Mouse (Mus musculus): ENCODE results near the gene Lnx1.

Gene Lnx1

DNA sequence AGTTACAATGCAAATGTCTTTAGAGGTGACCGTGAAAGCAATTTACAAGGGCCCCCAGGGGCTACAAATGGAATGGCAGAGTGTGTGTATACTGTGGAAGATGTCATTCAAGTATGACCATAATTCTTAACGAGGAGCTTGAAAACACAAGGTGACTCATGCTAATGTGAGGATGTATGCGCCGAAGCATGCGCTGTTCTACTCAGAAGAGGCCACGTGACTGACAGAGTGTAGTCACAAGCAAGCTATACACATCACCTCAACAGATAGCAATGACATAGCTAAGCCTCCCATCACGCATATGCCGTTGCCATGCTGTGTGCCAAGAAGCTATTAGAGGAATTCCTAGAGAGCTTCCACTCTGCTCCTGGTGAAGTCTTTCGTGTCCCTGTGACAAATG is 5.2 kb downstream of the Lnx1 start:
- no peak for DNase-seq (ENCODE audit: low spot score)

- no peak for DNase-seq (ENCODE audit: low spot score)
Measured at GRCm38 (mm10) chr5:74694390-74694801, 8.3 kb downstream of the Lnx1 start.

DNA sequence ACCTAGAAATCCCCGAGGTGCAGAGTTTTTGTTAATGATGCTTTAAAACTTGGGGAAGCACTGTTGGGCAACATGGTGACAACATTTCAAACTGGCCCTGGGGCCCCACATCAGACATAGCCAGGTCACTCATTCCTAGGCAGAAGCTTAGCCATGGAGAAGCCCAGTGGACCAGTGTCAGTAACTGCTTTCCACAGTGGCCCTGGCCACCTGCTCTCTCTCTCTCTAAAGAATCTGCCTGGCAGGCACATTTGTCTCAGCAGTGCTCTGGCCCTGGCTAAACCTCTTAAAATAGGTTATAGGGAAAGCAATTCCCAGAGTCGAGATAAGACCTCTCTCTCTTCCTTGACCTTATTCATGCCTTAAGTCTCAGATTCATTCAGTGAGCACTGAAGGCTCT is 8.9 kb downstream of the Lnx1 start:
- DNase-seq (ENCODE audit: low spot score), result no peak

GRCm38 (mm10) chr5:74692411-74693090 is 10.2 kb downstream of the Lnx1 start:
- no peak for DNase-seq (ENCODE audit: low spot score)

DNA sequence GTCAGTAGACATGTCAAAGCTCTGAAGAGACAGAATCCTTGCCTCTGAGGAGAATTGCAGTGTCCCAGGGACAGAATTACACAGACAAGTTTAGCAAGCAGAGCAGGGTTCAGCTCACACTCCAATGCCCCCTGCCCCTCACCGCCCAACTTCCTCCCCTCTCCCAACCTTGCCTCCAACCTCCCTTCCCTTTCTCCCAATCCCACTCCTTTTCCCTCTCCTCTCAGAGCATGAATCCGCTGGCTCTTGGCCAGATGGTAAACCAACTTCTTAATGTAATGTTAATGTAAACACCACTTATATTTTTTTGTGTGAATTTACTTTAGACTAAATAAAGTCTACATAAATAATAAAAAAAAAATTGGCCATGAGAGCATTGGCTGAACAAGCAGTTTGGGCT is 13.9 kb downstream of the Lnx1 start:
- DNase-seq (ENCODE audit: low spot score), result no peak

GRCm38 (mm10) chr5:74684944-74685343 is 17.8 kb downstream of the Lnx1 start:
- no peak for DNase-seq (ENCODE audit: low spot score)

GRCm38 (mm10) chr5:74683832-74684231 is 18.9 kb downstream of the Lnx1 start:
- DNase-seq (ENCODE audit: low spot score), result no peak

- DNase-seq (ENCODE audit: low spot score), result no peak
Measured at GRCm38 (mm10) chr5:74682735-74683134, 20.0 kb downstream of the Lnx1 start.

GRCm38 (mm10) chr5:74679631-74680030 is 23.1 kb downstream of the Lnx1 start:
- DNase-seq (ENCODE audit: low spot score), result no peak

DNA sequence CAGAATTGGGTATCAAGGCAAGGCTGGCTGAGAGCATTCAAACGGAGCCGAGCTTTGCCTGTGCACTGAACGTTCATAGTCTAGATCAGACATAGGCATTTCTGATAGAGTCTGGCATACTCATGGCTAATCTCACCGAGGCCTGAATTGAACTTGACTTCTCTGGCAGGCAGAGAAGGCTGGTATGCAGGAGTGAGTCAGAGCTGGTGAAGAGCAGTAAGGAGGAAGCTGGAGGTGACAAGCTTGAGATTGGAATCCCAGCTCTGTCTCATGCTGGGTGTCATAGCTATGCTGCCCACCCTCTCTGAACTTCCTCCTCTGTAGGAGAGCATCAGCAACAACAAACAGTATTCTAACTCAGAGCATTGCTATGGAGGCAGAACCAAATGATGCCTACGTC is 24.0 kb downstream of the Lnx1 start:
- DNase-seq (ENCODE audit: low spot score), result no peak

DNA sequence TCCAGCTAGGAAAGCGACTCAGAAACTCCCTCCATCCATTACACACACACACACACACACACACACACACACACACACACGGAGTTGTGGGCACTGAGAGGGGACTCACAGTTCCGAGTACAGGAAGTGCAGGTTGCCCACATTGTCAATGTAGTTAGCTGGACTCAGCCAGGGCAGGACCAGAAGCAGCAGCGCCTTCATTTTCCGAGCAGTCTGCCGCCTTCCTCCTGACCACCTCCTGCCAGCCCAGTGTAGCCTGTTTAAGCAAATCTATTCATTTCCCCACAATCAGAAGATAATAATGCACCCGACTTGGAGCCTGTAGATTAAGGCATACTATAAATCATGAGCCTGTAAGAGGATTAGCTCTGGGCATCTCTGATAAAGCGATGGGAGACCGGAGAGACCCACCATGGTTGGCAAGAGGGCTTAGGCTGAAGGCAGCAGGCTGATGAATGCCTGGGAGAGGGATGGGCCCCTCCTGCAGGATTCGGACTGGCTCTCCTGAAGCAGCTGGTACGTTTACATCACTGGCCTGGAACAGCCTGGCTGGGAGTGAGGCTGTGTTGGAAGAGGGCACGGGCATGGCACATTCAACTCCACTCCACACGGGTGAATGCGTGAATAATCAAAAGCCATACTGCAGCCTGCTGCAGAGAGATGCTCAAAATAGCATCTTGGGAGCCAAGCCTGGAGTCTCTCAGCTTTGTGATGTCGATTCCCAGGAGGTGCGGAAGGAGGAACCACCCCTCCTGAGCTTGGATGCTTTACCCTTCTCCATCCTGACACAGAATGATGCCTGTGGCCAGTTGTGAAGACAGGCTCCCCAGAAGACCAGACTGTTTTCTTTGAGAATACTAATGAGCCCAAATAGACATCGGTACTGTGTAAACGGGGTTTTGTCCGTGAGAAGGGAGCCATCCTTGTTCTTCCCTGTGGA is 25.0 kb downstream of the Lnx1 start:
- no peak for DNase-seq (ENCODE audit: low spot score)

- no peak for DNase-seq (ENCODE audit: low spot score)
Measured at GRCm38 (mm10) chr5:74672556-74672955, 30.2 kb downstream of the Lnx1 start.

DNA sequence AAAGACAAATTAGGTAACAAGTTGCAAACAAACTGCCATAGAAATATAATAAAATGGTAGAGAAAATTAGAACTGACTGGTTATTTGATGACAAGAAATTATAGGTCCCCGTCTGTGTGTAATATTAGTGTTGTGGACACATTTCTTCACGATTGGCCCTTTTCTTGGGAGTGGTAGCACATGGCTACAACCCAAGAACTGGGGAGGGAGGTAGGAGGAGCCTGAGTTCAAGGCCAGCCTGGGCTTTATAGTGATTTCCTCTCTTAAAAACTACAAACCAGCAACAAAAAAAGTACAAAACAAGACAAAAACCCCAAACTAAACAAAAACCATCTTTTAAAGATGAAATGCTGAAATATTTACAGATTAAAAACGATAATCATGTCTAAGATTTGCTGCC is 31.8 kb downstream of the Lnx1 start:
- DNase-seq (ENCODE audit: low spot score), result no peak

GRCm38 (mm10) chr5:74669925-74670324 is 32.8 kb downstream of the Lnx1 start:
- DNase-seq (ENCODE audit: low spot score), result no peak

DNA sequence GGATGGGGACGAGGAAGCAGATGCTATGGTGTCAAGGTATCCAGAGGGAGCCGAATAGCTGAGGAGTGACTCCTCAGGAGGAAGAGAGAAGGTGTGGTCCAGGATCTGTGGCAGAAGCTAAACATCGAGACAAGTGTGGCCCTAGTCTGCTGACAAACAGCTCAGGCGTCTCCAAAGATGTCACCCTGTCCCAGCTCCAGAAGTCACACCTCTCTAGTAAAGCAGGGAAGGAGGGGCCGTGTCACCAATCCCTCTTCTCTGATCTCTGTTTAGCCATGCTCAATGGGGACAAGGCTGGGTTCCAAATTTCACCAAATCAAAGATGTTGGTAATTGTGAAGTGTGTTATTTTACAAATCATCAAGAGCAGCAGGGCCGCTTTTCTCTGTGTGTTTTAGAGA is 33.8 kb downstream of the Lnx1 start:
- no peak for DNase-seq (ENCODE audit: low spot score)

DNA sequence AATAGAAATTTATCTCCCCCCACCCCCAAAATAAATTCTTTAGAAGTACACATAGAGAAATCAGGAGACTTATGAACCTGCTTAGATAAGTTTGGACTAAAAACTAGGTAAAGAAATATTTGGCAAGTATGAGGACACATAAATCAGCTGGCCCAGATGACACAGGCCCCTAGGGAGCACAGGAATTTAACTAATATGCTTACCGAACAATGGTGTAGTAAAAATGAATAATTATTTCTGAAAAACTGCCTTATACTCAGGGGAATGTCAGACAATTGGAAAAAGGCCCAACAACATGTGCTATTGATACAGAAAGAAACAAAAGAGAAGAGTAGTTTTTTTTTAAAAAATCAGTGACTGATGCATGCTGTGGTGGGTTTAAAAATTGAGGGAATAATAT is 40.1 kb downstream of the Lnx1 start:
- no peak for DNase-seq (ENCODE audit: low spot score)

DNA sequence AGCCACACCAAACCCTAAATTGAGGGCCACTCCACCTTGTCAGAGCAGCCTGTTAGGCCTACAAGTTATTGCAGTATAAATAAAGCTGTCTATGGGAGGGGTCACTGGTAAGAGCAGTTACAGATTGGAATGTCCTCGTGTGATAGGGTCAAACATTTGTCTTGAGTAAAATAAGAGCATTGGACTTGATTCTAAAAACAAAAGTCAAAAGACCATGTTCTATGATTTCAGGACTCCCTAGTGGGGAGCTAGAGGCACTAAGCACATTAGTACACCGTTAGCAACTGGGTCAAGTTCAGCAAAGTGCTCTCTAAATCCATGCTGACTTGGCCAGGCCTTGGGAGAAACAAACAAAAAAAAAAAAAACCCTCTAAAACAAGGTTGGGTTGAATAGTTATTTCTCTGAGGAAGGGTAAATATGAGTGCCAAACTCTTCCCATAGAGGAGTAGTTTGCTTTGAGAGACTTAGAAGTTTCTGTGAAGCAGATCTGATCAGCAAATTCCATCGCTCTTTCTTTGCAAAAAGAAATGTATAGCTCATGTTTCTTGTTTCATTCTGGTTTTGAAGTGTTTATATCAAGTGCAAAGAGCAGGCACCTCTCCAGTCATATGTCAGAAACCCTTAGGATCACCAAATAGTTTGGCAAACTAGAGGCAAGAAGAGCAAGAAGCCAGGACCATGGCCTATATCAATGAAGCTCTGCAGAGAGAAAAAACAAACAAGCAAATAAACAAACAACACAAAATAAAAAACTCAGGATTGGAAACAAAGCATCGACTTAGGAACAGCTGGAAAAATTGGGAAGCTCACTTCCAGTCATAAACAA is 40.8 kb downstream of the Lnx1 start:
- no peak for DNase-seq (ENCODE audit: low spot score)

- DNase-seq (ENCODE audit: low spot score), result no peak
Measured at GRCm38 (mm10) chr5:74659856-74660255, 42.9 kb downstream of the Lnx1 start.

GRCm38 (mm10) chr5:74659281-74659680 is 43.4 kb downstream of the Lnx1 start:
- no peak for DNase-seq (ENCODE audit: low spot score)

GRCm38 (mm10) chr5:74657930-74658329 is 44.8 kb downstream of the Lnx1 start:
- no peak for DNase-seq (ENCODE audit: low spot score)

GRCm38 (mm10) chr5:74656410-74656809 is 46.3 kb downstream of the Lnx1 start:
- DNase-seq (ENCODE audit: low spot score), result no peak

DNA sequence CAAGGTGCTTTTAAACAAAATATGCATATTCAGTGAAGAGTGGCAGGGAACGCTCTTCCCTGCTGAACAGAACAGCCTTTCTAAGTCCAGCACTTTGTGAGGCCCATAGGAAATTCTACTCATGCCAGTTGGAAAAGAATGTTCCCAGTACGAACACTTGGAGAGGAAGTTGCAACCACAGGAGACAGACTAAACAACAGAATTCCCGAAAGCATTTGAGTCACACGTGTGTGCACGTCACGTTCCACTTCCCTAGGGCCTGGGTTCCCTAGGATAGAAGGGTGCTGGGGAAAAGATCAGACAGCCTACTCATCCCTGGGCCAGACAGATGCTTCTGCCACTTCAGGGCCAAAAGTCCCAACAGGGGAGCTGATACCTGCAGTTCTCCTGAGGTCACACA is 48.2 kb downstream of the Lnx1 start:
- no peak for DNase-seq (ENCODE audit: low spot score)

GRCm38 (mm10) chr5:74653766-74654165 is 48.9 kb downstream of the Lnx1 start:
- no peak for DNase-seq (ENCODE audit: low spot score)
